Mouse (Mus musculus) heart, embryonic 16.5 days (tissue): Measurements from ENCODE around the gene Rbks. TPM values are rescaled to one million over a fixed set of nuclear protein-coding genes. Genes with fewer than 3 reads are reported as not detected.

Source experiments
- microRNA-seq: library from miRNA; unstranded; fragments of <30 nt; microRNA quantifications from one replicate; pipeline ENCODE4, GENCODE M21; 2017
- polyA plus RNA-seq: library from polyadenylated mRNA; unstranded; fragments of >200 nt; fragmentation: Nextera tagmentation; extraction: Ambion mirVana; gene quantifications from 2 replicates; pipeline ENCODE4 v1.2.1, GENCODE M21; 2015

The Rbks gene
- polyA plus RNA-seq, 1 experiment from 2014 or later: 5.2 TPM

Small RNA genes lying within 50 kb of the gene (microRNA-seq; reads per million reads assigned to microRNA genes)
- gene Mir3473e: not detected

Other genes starting within 250 kb of the Rbks start
- 41.3 and 43.0 TPM in 2 replicates for gene Zfp512, start 245.2 kb downstream of the Rbks start, polyA plus RNA-seq
- not detected in 2 replicates for gene 4930548H24Rik, start 211.9 kb downstream of the Rbks start, polyA plus RNA-seq
- gene Gpn1, start 202.9 kb downstream of the Rbks start, polyA plus RNA-seq: 39.8 and 42.9 TPM in 2 replicates
- gene Slc4a1ap, start 170.6 kb downstream of the Rbks start, polyA plus RNA-seq: 18.9 and 20.0 TPM in 2 replicates
- 18.6 and 20.2 TPM in 2 replicates for gene Supt7l, start 169.8 kb downstream of the Rbks start, polyA plus RNA-seq
- gene Mrpl33, start 100.7 kb downstream of the Rbks start, polyA plus RNA-seq: 382 and 409 TPM in 2 replicates
- 39.9 and 47.4 TPM in 2 replicates for gene Babam2, start 57 bp upstream of the Rbks start, polyA plus RNA-seq